Mouse (Mus musculus): Measurements from ENCODE around the gene Hoxc11. TPM values are rescaled to one million over a fixed set of nuclear protein-coding genes. Genes with fewer than 3 reads are reported as not detected.

Gene Hoxc11
- total and polyA plus RNA-seq, 3 experiments: not detected

DNA sequence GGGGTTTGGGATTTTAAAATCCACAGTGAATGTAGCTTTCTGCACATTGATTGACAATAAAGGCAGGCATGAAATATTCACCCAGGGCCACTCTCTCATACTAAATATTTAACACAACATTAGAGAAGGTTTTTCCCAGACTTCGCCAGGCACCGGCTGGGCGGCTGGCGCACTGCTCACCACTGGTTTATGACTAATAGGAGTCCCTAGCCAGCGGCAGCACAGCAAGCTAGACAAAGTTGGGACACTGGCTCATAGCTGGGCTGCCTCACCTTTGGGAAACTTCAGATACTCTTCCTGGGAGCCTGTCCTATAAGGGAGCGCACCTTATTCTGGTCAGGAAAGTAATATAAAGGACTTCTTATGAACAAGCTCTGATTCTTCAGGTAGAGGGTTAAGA lies 666 bp upstream of the Hoxc11 start:
- DNase-seq (ENCODE audit: low read depth, low spot score): no peak
- TF ChIP-seq ZMIZ1 (IDR thresholded peaks at IDR 0.05; ENCODE audit: low read depth, low read length) (no peak), MAZ (IDR thresholded peaks at IDR 0.05; ENCODE audit: low read depth, low read length) (no peak), POLR2AphosphoS5 (IDR thresholded peaks at IDR 0.05; ENCODE audit: borderline replicate concordance, low read depth, low read length) (no peak), ELF1 (IDR thresholded peaks at IDR 0.05; ENCODE audit: low read depth, low read length) (no peak), RCOR1 (IDR thresholded peaks at IDR 0.05; ENCODE audit: low read depth, low read length) (no peak), RAD21 (IDR thresholded peaks at IDR 0.05; ENCODE audit: low read depth, low read length) (no peak), CHD1 (IDR thresholded peaks at IDR 0.05; ENCODE audit: low read depth, low read length) (no peak)
- no peak overlapping the region for H3K4me3 ChIP-seq (ENCODE audit: control insufficient read depth in 1 of 2, insufficient read depth in 1 of 2, low read depth in 2 of 2, low read length in 2 of 2)
- H3K9me3 ChIP-seq (replicated peaks; ENCODE audit: insufficient read depth, low read length): no peaks in the 10 kb centered on the region
- no peaks in the 10 kb centered on the region for H3K4me1 ChIP-seq (ENCODE audit: control insufficient read depth in 1 of 2, insufficient read depth in 2 of 2, low read length in 2 of 2)
- H3K27me3 ChIP-seq (ENCODE audit: control insufficient read depth in 1 of 2, insufficient read depth in 2 of 2, low read length in 2 of 2): peaks cover 25 to 37% of the 10 kb centered on the region in 2 experiments
- H3K36me3 ChIP-seq (ENCODE audit: control insufficient read depth in 1 of 2, insufficient read depth in 2 of 2, low read length in 2 of 2): no peaks in the 10 kb centered on the region
- no peak overlapping the region for H3K9ac ChIP-seq (ENCODE audit: control insufficient read depth, low read depth, low read length, poor library complexity, severe bottlenecking)
- H3K79me2 ChIP-seq (ENCODE audit: control insufficient read depth, insufficient read depth, low read length, poor library complexity): no peaks in the 10 kb centered on the region
- H3K27ac ChIP-seq (ENCODE audit: control insufficient read depth, low read depth, low read length): no peak overlapping the region

DNA sequence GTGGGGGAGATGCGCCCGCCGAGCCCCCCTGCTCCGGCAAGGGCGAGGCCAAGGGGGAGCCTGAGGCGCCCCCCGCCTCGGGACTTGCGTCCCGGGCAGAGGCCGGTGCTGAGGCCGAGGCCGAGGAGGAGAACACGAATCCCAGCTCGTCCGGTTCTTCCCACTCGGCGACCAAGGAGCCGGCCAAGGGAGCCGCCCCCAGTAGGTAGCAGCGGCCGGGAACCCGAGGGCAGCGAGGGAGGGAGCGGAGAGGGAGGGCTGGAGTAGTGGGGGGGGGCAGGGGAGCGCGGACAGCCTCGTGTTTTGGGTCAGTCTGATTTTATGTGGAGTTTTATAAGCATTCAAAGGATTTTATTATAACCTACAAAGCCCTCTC lies 768 bp downstream of the Hoxc11 start:
- Histone ChIP-seq H3K27me3 (ENCODE audit: control insufficient read depth in 1 of 2, insufficient read depth in 2 of 2, low read length in 2 of 2) (peaks cover 28 to 49% of the 10 kb centered on the region in 2 experiments), H3K79me2 (ENCODE audit: control insufficient read depth, insufficient read depth, low read length, poor library complexity) (no peaks in the 10 kb centered on the region)
- TF ChIP-seq USF2 (IDR thresholded peaks at IDR 0.05; ENCODE audit: borderline replicate concordance in 1 of 2, insufficient read depth in 1 of 2, low read depth in 1 of 2, low read length in 2 of 2) (no peak), MXI1 (IDR thresholded peaks at IDR 0.05; ENCODE audit: low read depth, low read length) (no peak), CHD1 (IDR thresholded peaks at IDR 0.05; ENCODE audit: low read depth, low read length) (no peak), MAX (IDR thresholded peaks at IDR 0.05; ENCODE audit: low read length) (no peak), ZMIZ1 (IDR thresholded peaks at IDR 0.05; ENCODE audit: low read depth, low read length) (no peak), CTCF (IDR thresholded peaks at IDR 0.05 in 2 of 3, conservative IDR thresholded peaks at IDR 0.05 in 1 of 3; ENCODE audit: control insufficient read depth in 1 of 3, insufficient read depth in 1 of 3, low read depth in 2 of 3, low read length in 3 of 3, poor library complexity in 1 of 3, severe bottlenecking in 1 of 3) (no peak), ETS1 (IDR thresholded peaks at IDR 0.05; ENCODE audit: low read depth, low read length) (no peak), ELF1 (IDR thresholded peaks at IDR 0.05; ENCODE audit: low read depth, low read length) (no peak), MYB (IDR thresholded peaks at IDR 0.05; ENCODE audit: low read depth, low read length) (no peak), MYC (IDR thresholded peaks at IDR 0.05; ENCODE audit: low read depth, low read length) (no peak), RCOR1 (IDR thresholded peaks at IDR 0.05; ENCODE audit: low read depth, low read length) (no peak), HCFC1 (IDR thresholded peaks at IDR 0.05; ENCODE audit: low read depth, low read length) (no peak)

More for the DNA sequence above, 768 bp downstream of the Hoxc11 start:
- H3K4me1 ChIP-seq (ENCODE audit: control insufficient read depth in 1 of 2, insufficient read depth in 2 of 2, low read length in 2 of 2): no peaks in the 10 kb centered on the region
- H3K9me3 ChIP-seq (replicated peaks; ENCODE audit: insufficient read depth, low read length): no peaks in the 10 kb centered on the region
- H3K36me3 ChIP-seq (ENCODE audit: control insufficient read depth in 1 of 2, insufficient read depth in 2 of 2, low read length in 2 of 2): no peaks in the 10 kb centered on the region
- H3K9ac ChIP-seq (ENCODE audit: control insufficient read depth, low read depth, low read length, poor library complexity, severe bottlenecking): no peak overlapping the region
- H3K27ac ChIP-seq (ENCODE audit: control insufficient read depth, low read depth, low read length): no peak overlapping the region
- DNase-seq (ENCODE audit: low read depth, low spot score): no peak
- H3K4me3 ChIP-seq (ENCODE audit: control insufficient read depth in 1 of 2, insufficient read depth in 1 of 2, low read depth in 2 of 2, low read length in 2 of 2): no peak overlapping the region
